Mouse (Mus musculus): ENCODE data around the gene Usp29.

GRCm38 (mm10) chr7:6956576-6956975 lies 226.2 kb downstream of the Usp29 start:
- no peak for TF ChIP-seq EP300 (IDR thresholded peaks at IDR 0.05; ENCODE audit: low read depth)
- TF ChIP-seq CTCF (IDR thresholded peaks at IDR 0.05; ENCODE audit: low read depth): no peak

Data from liver, embryonic 14.5 days (tissue).